Mouse (Mus musculus) testis, adult 2 months (tissue): Measurements from ENCODE around the gene Pak4. TPM values are rescaled to one million over a fixed set of nuclear protein-coding genes. Genes with fewer than 3 reads are reported as not detected.

Experiments
- H3K27ac ChIP-seq: fragments of 200-500 bp; 2 replicates; pipeline ENCODE4 v1.5.1; 2012; ENCODE audit warnings: low read depth, low read length; ENCODE audit not compliant: control insufficient read depth, insufficient read depth
- H3K27me3 ChIP-seq: fragments of 200-500 bp; 2 replicates; pipeline ENCODE4 v1.6.1; 2012; ENCODE audit warnings: mild to moderate bottlenecking, low read length, moderate library complexity; ENCODE audit not compliant: control insufficient read depth, insufficient read depth
- H3K36me3 ChIP-seq: fragments of 200-500 bp; 2 replicates; pipeline ENCODE4 v1.6.1; 2012; ENCODE audit warnings: mild to moderate bottlenecking, low read length; ENCODE audit not compliant: control insufficient read depth, insufficient read depth
- H3K4me1 ChIP-seq: fragments of 200-500 bp; 2 replicates; pipeline ENCODE4 v1.6.1; 2012; ENCODE audit warnings: low read length; ENCODE audit not compliant: control insufficient read depth, insufficient read depth
- H3K4me3 ChIP-seq: fragments of 200-500 bp; 2 replicates; pipeline ENCODE4 v1.5.1; 2012; ENCODE audit warnings: low read depth, mild to moderate bottlenecking, low read length, moderate library complexity, mixed read lengths; ENCODE audit not compliant: control insufficient read depth
- CTCF ChIP-seq: fragments of 200-500 bp; IDR thresholded peaks from 2 replicates; pipeline ENCODE4 v1.5.1; 2012; ENCODE audit warnings: low read depth, mild to moderate bottlenecking, inconsistent platforms, low read length, moderate library complexity; ENCODE audit not compliant: control insufficient read depth, insufficient read depth, insufficient replicate concordance
- POLR2A ChIP-seq: fragments of 200-500 bp; IDR thresholded peaks from 2 replicates; pipeline ENCODE4 v1.6.1; 2012; ENCODE audit warnings: low read depth, mild to moderate bottlenecking, inconsistent platforms, low read length, moderate library complexity; ENCODE audit not compliant: control insufficient read depth
- polyA plus RNA-seq: library from polyadenylated mRNA; depleted of rRNA; stranded (reverse); fragments of >200 nt; gene quantifications from 2 replicates; pipeline ENCODE4 v1.2.3, GENCODE M21; 2012

Pak4 gene
- polyA plus RNA-seq, 1 experiment: 21.5 TPM

- Histone ChIP-seq H3K27ac (no peak overlapping the region), H3K36me3 (peaks cover 1% of the 10 kb centered on the region; the same call in 1 of the 2 replicates), H3K4me1 (no peaks in the 10 kb centered on the region), H3K27me3 (no peaks in the 10 kb centered on the region), H3K4me3 (no peak overlapping the region)
- TF ChIP-seq CTCF: no peak
- TF ChIP-seq POLR2A: no peak
These were observed 26.9 kb downstream of the Pak4 start for GRCm38 (mm10) chr7:28570982-28571682.

GRCm38 (mm10) chr7:28570291-28570981 lies 27.5 kb downstream of the Pak4 start:
- Histone ChIP-seq H3K4me3 (no peak overlapping the region), H3K4me1 (no peaks in the 10 kb centered on the region), H3K27ac (no peak overlapping the region), H3K36me3 (peaks cover 1% of the 10 kb centered on the region; the same call in 1 of the 2 replicates), H3K27me3 (no peaks in the 10 kb centered on the region)
- TF ChIP-seq POLR2A (no peak), CTCF (no peak)

- no peak overlapping the region for H3K4me3 ChIP-seq
- H3K27me3 ChIP-seq: no peaks in the 10 kb centered on the region
- no peaks in the 10 kb centered on the region for H3K4me1 ChIP-seq
- no peak for TF ChIP-seq POLR2A
- peak; percentile 36; the same call in 1 of the 2 replicates for TF ChIP-seq CTCF
- no peak overlapping the region for H3K27ac ChIP-seq
- peaks cover 1% of the 10 kb centered on the region; the same call in 1 of the 2 replicates for H3K36me3 ChIP-seq
These were observed 29.7 kb downstream of the Pak4 start for GRCm38 (mm10) chr7:28568253-28568652.

- TF ChIP-seq CTCF (no peak), POLR2A (no peak)
- Histone ChIP-seq H3K36me3 (peaks cover 1% of the 10 kb centered on the region; the same call in 1 of the 2 replicates), H3K4me3 (no peak overlapping the region)
These were observed 30.4 kb downstream of the Pak4 start for GRCm38 (mm10) chr7:28567539-28567938.

GRCm38 (mm10) chr7:28565407-28565806 lies 32.6 kb downstream of the Pak4 start:
- no peak overlapping the region for H3K4me3 ChIP-seq
- H3K4me1 ChIP-seq: no peaks in the 10 kb centered on the region
- TF ChIP-seq CTCF: no peak
- TF ChIP-seq POLR2A: no peak
- no peak overlapping the region for H3K27ac ChIP-seq
- H3K27me3 ChIP-seq: no peaks in the 10 kb centered on the region
- H3K36me3 ChIP-seq: peaks cover 1% of the 10 kb centered on the region; the same call in 1 of the 2 replicates

More at GRCm38 (mm10) chr7:28567539-28567938, 30.4 kb downstream of the Pak4 start:
- Histone ChIP-seq H3K27me3 (no peaks in the 10 kb centered on the region), H3K27ac (no peak overlapping the region), H3K4me1 (no peaks in the 10 kb centered on the region)

GRCm38 (mm10) chr7:28562951-28563350 lies 35.0 kb downstream of the Pak4 start:
- H3K36me3 ChIP-seq: peaks cover 1% of the 10 kb centered on the region; the same call in 1 of the 2 replicates

GRCm38 (mm10) chr7:28562371-28562770 lies 35.6 kb downstream of the Pak4 start:
- H3K36me3 ChIP-seq: no peaks in the 10 kb centered on the region; the same call in 1 of the 2 replicates
- no peaks in the 10 kb centered on the region for H3K4me1 ChIP-seq
- TF ChIP-seq CTCF (no peak), POLR2A (no peak)
- H3K27ac ChIP-seq: no peak overlapping the region
- no peaks in the 10 kb centered on the region for H3K27me3 ChIP-seq
- no peak overlapping the region for H3K4me3 ChIP-seq

More at GRCm38 (mm10) chr7:28562951-28563350, 35.0 kb downstream of the Pak4 start:
- TF ChIP-seq POLR2A (no peak), CTCF (no peak)
- Histone ChIP-seq H3K4me3 (no peak overlapping the region), H3K27me3 (no peaks in the 10 kb centered on the region), H3K4me1 (no peaks in the 10 kb centered on the region), H3K27ac (no peak overlapping the region)
